Mouse (Mus musculus) heart, postnatal 25 days (tissue): ENCODE measurements around the gene Psd. TPM values are rescaled to one million over a fixed set of nuclear protein-coding genes. Genes with fewer than 3 reads are reported as not detected.

ENCODE experiments used
- DNase-seq: peaks from one replicate; pipeline ENCODE4 v3.0.0; 2022; ENCODE audit warnings: low spot score
- intact Hi-C: fragments of 180-260 bp; cut with DNase I; formaldehyde crosslinking; loops from one replicate; pipeline ENCODE4 v1.15.1; 2025
- microRNA-seq: library from miRNA; unstranded; fragments of <30 nt; microRNA quantifications from one replicate; pipeline ENCODE4 v1.2.0, GENCODE M21; 2022
- total RNA-seq, 2 experiments: library from RNA; stranded (reverse); gene quantifications; 2 replicates each; pipeline ENCODE4 v1.2.3; 2021

Gene Psd
- total RNA-seq, 2 experiments from 2014 or later = 1.2 to 1.3 TPM

DNA sequence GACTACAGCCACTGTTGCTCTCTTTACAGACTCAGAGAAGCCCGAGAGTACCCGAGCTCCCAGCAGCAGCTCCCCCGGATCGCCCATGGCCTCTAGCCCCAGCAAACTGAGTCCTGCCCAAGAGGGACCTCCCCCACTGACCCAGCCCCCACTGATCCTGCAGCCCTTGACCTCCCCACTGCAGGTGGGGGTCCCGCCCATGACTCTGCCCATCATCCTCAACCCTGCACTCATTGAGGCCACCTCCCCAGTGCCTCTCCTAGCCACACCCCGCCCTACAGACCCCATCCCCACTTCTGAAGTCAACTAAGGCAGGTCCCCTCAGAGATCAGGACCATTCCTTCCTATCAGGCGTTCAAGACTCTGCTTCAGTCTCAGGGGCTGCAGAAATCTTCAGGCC lies 41.3 kb downstream of the Psd start:
- intact Hi-C loops = no loop called here
- no peak for DNase-seq

DNA sequence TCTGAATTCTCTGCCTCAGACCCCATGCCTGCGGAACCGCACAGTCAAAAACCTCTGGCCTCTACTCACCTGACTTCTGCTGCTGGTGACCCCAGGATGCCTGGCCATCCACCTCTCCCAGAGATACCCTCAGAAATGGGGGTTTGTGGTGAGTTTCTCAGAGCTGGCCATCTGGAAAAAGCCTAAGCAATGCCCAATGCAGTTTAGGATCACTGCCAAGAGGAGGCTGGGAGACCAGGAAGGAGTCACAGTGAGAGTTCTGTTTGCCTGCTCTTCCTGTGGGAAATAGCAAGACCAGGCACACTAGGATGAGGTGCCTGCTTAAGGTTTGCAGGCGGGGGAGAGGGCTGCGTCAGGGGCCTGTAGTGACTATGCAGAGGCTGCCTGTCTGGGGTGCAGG lies 42.3 kb downstream of the Psd start:
- intact Hi-C loops = no loop called here
- no peak for DNase-seq

DNA sequence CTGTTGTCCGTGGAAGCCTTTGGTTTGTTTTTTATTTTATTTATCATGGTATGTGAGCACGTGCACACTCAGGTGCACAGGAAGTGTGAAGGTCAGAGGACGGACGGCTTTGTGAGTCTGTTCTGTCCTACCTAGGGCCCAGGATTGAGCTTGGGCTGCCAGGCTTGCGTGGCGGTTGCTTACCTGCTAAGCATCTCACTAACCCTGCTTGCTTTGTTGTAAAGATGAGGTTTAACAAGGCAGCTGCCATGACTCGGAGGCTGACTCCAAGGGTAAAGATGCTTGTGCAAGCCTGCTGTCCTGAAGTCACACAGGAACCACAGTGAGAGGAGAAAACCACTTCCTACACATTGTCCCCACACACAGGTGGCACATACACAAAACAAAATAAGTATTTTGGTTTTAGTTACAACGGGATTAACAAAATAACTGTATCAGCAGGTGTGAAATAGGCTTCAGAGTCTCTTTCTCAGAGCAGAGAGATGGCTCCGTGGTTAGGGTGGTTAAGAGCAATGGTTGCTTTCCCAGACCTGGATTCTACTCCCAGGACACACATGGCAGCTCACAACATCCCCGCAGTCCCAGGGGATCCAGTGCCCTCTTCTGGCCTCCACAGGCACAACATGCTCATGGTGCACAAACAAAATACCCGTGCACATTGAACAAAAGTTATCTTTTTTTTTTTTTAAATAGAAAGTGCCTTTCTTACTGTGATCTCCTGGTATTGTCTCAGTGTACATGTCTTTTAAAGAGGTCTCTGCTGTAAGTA lies 44.7 kb downstream of the Psd start:
- intact Hi-C loops = no loop called here
- no peak for DNase-seq

DNA sequence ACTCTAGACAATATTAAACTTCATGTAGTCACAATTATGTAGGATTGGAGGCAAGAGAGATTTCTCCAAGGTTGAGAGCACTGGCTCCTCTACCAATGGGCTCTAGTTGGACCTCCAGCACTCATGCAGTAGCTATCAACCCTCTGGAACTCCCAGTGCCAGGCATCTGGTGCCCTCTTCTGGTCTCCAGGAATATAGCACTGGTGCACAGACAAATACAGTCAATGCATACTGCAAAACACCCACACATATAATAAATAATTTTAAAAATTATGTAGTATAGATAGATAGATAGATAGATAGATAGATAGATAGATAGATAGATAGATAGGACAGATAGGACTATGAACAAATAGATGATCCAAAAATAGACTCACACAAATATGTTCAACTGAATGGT lies 51.6 kb downstream of the Psd start:
- DNase-seq = no peak
- intact Hi-C loops = no loop called here

DNA sequence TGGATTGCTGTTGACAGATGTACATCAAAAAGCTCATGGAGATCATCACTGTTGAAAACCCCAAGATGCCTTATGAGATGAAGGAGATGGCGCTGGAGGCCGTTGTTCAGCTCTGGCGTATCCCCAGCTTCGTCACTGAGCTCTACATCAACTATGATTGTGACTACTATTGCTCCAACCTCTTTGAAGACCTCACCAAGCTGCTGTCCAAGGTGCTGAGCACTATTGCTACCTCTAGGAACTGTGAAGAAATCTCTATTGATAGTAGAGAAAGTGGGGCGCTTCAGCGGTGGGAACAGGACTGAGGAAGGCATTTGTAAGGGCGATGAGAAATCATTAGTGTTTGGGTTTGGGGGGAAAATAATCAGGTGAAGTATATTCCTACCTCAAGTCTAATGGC lies 62.2 kb downstream of the Psd start:
- DNase-seq = no peak
- intact Hi-C loops = no loop called here

Small RNAs within 50 kb of the gene (microRNA-seq; reads per million reads assigned to microRNA genes)
- gene Mir146b = 2.2 reads per million

Other genes with a start within 250 kb of the Psd start
- gene Elovl3, start 195.3 kb downstream of the Psd start, total RNA-seq = under 1 TPM in 1 of 2 experiments, not detected in 1; 0.22 TPM
- gene Pitx3, start 178.8 kb downstream of the Psd start, total RNA-seq = under 1 TPM; 0.42 to 0.61 TPM
- gene Gbf1, start 174.6 kb downstream of the Psd start, total RNA-seq = 10 to 100 TPM; 44.1 to 49.0 TPM
- 10 to 100 TPM; 17.2 to 18.8 TPM for gene Nfkb2, start 22.8 kb downstream of the Psd start, total RNA-seq
- gene Fbxl15, start 1.0 kb upstream of the Psd start, total RNA-seq = 1 to 10 TPM; 5.2 to 6.0 TPM
- 10 to 100 TPM; 80.9 to 87.7 TPM for gene Cuedc2, start 11.5 kb upstream of the Psd start, total RNA-seq
- gene Mfsd13a, start 14.0 kb upstream of the Psd start, total RNA-seq = 1 to 10 TPM; 1.9 to 2.3 TPM
- gene 2310034G01Rik, start 23.1 kb upstream of the Psd start, total RNA-seq = under 1 TPM; 0.36 to 0.70 TPM
- 10 to 100 TPM; 89.3 to 94.8 TPM for gene Actr1a, start 68.6 kb upstream of the Psd start, total RNA-seq
- gene Sufu, start 69.7 kb upstream of the Psd start, total RNA-seq = 10 to 100 TPM; 12.0 to 12.6 TPM
- 10 to 100 TPM; 37.3 to 40.6 TPM for gene Trim8, start 174.5 kb upstream of the Psd start, total RNA-seq
- 10 to 100 TPM; 33.2 to 37.0 TPM for gene Arl3, start 246.0 kb upstream of the Psd start, total RNA-seq
- gene Sfxn2, start 246.2 kb upstream of the Psd start, total RNA-seq = 1 to 10 TPM; 3.1 to 4.2 TPM